ENCODE assay signal across 12 mouse cellular contexts in the genomic region with DNA sequence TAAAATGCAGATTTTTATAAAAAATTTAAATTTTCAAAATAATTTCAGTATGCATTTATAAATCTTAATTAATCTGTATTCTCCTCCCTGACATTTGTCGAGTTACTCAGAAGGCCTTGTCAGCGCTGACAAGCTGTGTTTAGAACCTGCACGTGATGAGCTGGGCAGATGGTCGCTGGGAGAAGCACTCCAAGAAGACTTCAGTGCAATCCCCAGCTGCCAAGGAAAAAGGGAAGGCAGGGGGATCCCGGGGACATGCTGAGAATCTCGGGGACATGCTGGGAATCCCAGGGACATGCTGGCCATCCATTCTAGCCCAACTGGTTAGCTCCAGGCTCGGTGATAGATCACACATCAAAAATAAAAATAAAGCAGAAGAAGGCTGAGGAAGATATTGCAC.
DNase-seq lines count a peak whose midpoint lies in the region.
"Had no signal": no experiment of that assay in that cellular context is flagged by ENCODE, and none has a peak within 500 bp of the region (broad histone marks: within the 10 kb centered on the region; RNA-seq: fewer than 3 reads in every experiment).

No protein-coding gene starts in this region.

- DNase-seq in cerebellum, postnatal 14 days: peak; percentile 36 to 53
- no peak for DNase-seq in cerebellum, adult 8-10 months
- peak; percentile 31 to 41 for DNase-seq in layer of hippocampus, adult 18-20 months (ENCODE audit: low spot score in 2 of 2)
- DNase-seq in layer of hippocampus, adult 9-10 months (ENCODE audit: low spot score): no peak
- peak; percentile 46 for DNase-seq in right cerebral cortex, postnatal 4 days
- no peak for DNase-seq in right cerebral cortex, adult 18-20 months
- no peak for DNase-seq in gastrocnemius, adult 8-10 months (ENCODE audit: low spot score in 2 of 2)
- no peak for DNase-seq in gastrocnemius, postnatal 36 days
- DNase-seq: cerebellum, adult 11-12 months; gastrocnemius, postnatal 25 days; heart, postnatal 14 days; thymus, postnatal 25 days had no signal

- intact Hi-C loops in gastrocnemius, postnatal 36 days (cut with DNase I): no loop called here

Comparison
In these comparisons a context has a peak if more than half of its experiments do, and no peak if none do; other contexts are left out.
1. DNase-seq: peak in cerebellum, postnatal 14 days (2 of 2), layer of hippocampus, adult 18-20 months (2 of 2) and right cerebral cortex, postnatal 4 days (single experiment); none in cerebellum, adult 8-10 months (single experiment), layer of hippocampus, adult 9-10 months (single experiment), right cerebral cortex, adult 18-20 months (single experiment), gastrocnemius, adult 8-10 months (0 of 2) and gastrocnemius, postnatal 36 days (0 of 2).